Mouse (Mus musculus): ENCODE measurements around the gene Prpf8.
"Not testable (repeated sequence)": the region's sequence is repeated elsewhere in the genome, so short reads cannot be mapped to it uniquely, and the experiment has no call there.

The Prpf8 gene

DNA sequence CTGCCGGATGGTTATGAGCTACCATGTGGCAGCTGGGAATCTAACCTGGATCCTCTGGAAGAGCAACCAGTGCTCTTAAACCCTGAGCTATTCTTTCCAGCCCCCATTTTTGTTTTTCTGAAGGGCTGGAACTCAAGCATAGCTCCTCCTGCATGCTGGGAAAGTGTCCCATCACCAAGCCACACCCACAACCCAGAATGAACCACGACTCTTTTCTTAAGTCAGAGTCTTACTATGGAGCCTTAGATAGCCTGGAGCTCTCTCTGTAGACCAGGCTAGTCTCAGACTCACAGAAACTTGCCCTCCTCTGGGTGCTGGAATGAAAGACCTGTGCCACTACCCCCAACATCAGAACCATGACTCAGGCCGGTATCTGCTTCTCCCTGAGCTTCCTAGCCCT, 38.0 kb upstream of the Prpf8 start:
- H3K9me3 ChIP-seq (ENCODE audit: low read length): no peaks in the 10 kb centered on the region
- peaks cover 47% of the 10 kb centered on the region for H3K4me1 ChIP-seq (replicated peaks; ENCODE audit: low read depth, low read length)
- peaks cover 65% of the 10 kb centered on the region for H3K27me3 ChIP-seq (ENCODE audit: insufficient read depth, low read length)
- no peak overlapping the region for H3K4me3 ChIP-seq (replicated peaks; ENCODE audit: low read length)
- H3K36me3 ChIP-seq (ENCODE audit: insufficient read depth, low read length): peaks cover 58% of the 10 kb centered on the region
- TF ChIP-seq POU5F1 (IDR thresholded peaks at IDR 0.05; ENCODE audit: borderline replicate concordance, low read length) (no peak), NANOG (IDR thresholded peaks at IDR 0.05; ENCODE audit: borderline replicate concordance, low read length) (no peak), CTCF (conservative IDR thresholded peaks at IDR 0.05; ENCODE audit: low read length) (no peak)

DNA sequence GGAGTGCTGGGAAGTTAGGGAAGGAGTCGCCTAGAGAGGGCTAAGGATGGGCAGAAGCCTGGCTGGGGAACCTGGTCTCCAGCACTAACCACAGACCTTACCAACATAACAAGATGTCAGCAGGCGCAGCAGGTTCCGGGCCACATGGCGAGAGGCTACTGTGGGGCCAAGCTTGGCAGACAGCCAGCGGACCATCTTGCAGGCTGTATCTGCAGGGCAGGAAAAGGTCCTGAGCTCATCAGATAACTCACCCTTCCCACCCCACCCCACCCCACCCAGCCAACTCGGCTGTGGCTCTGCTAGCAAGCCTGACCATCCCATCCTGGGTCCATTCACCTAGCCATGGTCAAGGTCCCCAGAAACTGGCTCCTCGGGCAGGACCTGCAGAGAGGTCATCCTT, 36.9 kb upstream of the Prpf8 start:
- TF ChIP-seq NANOG (IDR thresholded peaks at IDR 0.05; ENCODE audit: borderline replicate concordance, low read length) (no peak), CTCF (conservative IDR thresholded peaks at IDR 0.05; ENCODE audit: low read length) (no peak)
- Histone ChIP-seq H3K4me1 (replicated peaks; ENCODE audit: low read depth, low read length) (peaks cover 45% of the 10 kb centered on the region), H3K27me3 (ENCODE audit: insufficient read depth, low read length) (peaks cover 63% of the 10 kb centered on the region), H3K4me3 (replicated peaks; ENCODE audit: low read length) (no peak overlapping the region), H3K36me3 (ENCODE audit: insufficient read depth, low read length) (peaks cover 58% of the 10 kb centered on the region), H3K9me3 (ENCODE audit: low read length) (no peaks in the 10 kb centered on the region)

DNA sequence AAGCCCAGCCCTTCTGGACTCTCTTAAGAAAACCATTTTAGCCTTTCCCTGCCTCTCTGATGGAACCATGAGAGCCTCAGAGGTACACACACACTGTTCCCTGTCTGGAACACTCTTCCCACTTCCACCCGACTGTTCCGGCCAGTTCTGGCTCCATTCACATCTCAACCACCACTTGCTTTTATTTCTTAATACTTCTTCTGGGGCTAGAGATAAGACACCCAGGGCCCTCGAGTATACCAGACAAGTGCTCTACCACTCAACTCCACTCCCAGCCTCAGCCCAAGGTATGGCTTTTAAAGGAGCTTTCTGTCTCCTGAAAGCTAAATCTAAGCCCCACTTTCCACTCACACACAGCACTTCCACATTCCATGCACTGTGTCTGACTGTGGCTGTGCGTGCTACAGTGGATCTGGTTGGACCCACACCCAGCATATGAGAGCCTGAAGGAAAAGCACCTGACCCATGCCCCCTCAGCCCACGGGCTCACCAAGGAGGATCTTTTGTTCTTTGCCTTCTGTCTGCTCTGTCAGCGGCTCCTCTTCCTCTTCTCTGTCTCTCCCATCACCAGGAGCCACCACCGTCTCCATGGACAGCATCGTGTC, 36.2 kb upstream of the Prpf8 start:
- H3K9me3 ChIP-seq (ENCODE audit: low read length): no peaks in the 10 kb centered on the region

DNA sequence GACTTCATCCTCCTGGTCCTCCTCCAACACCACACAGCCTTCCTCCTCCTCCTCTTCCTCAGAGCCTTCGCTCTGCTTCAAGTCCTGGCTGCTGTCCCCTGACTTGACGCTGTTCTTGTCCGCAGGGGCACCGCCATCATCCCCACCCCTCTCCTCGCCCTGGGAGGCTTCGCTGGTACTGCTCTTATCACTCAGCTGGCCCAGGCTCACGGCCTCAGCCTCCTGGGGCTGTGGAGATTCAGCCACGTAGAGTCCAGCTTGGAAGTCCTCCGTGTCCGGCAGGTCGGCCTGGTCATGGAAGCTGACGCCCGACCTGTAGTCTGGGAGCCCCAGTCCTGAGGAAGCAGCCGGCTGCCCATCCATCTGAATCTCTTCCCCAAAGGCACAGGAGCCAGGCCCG, 35.7 kb upstream of the Prpf8 start:
- Histone ChIP-seq H3K4me1 (replicated peaks; ENCODE audit: low read depth, low read length) (peaks cover 46% of the 10 kb centered on the region), H3K4me3 (replicated peaks; ENCODE audit: low read length) (no peak overlapping the region), H3K9me3 (ENCODE audit: low read length) (no peaks in the 10 kb centered on the region), H3K27me3 (ENCODE audit: insufficient read depth, low read length) (peaks cover 51% of the 10 kb centered on the region), H3K36me3 (ENCODE audit: insufficient read depth, low read length) (peaks cover 58% of the 10 kb centered on the region)
- no peak for TF ChIP-seq POU5F1 (IDR thresholded peaks at IDR 0.05; ENCODE audit: borderline replicate concordance, low read length)

More for the DNA sequence above, 36.2 kb upstream of the Prpf8 start:
- Histone ChIP-seq H3K36me3 (ENCODE audit: insufficient read depth, low read length) (peaks cover 58% of the 10 kb centered on the region), H3K4me3 (replicated peaks; ENCODE audit: low read length) (no peak overlapping the region), H3K27me3 (ENCODE audit: insufficient read depth, low read length) (peaks cover 56% of the 10 kb centered on the region), H3K4me1 (replicated peaks; ENCODE audit: low read depth, low read length) (peaks cover 46% of the 10 kb centered on the region)
- no peak for TF ChIP-seq POU5F1 (IDR thresholded peaks at IDR 0.05; ENCODE audit: borderline replicate concordance, low read length)
- no peak for TF ChIP-seq NANOG (IDR thresholded peaks at IDR 0.05; ENCODE audit: borderline replicate concordance, low read length)
- no peak for TF ChIP-seq CTCF (conservative IDR thresholded peaks at IDR 0.05; ENCODE audit: low read length)

DNA sequence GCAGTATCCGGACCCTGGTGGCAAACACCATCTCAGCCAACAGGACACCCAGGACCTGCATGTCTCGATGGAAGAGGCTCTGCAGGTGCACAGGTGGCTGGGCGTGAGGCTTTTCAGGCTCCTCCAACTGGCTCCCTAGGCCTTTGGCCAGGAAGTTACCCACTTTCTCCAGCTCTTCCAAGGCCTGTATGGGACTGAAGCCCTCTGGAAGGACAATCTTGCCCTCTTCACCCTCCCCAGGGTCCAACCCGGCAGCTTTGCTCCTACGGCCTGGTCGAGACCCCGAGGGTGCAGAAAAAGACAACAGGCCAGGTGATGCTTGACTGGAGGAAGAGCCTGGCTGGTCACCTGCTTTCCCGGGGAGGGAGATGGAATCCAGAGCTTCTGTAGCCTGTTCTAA, 34.5 kb upstream of the Prpf8 start:
- Histone ChIP-seq H3K36me3 (ENCODE audit: insufficient read depth, low read length) (peaks cover 54% of the 10 kb centered on the region), H3K4me1 (replicated peaks; ENCODE audit: low read depth, low read length) (peaks cover 49% of the 10 kb centered on the region), H3K9me3 (ENCODE audit: low read length) (no peaks in the 10 kb centered on the region), H3K27me3 (ENCODE audit: insufficient read depth, low read length) (peaks cover 43% of the 10 kb centered on the region), H3K4me3 (replicated peaks; ENCODE audit: low read length) (no peak overlapping the region)
- TF ChIP-seq POU5F1 (IDR thresholded peaks at IDR 0.05; ENCODE audit: borderline replicate concordance, low read length) (no peak), NANOG (IDR thresholded peaks at IDR 0.05; ENCODE audit: borderline replicate concordance, low read length) (no peak), CTCF (conservative IDR thresholded peaks at IDR 0.05; ENCODE audit: low read length) (no peak)

DNA sequence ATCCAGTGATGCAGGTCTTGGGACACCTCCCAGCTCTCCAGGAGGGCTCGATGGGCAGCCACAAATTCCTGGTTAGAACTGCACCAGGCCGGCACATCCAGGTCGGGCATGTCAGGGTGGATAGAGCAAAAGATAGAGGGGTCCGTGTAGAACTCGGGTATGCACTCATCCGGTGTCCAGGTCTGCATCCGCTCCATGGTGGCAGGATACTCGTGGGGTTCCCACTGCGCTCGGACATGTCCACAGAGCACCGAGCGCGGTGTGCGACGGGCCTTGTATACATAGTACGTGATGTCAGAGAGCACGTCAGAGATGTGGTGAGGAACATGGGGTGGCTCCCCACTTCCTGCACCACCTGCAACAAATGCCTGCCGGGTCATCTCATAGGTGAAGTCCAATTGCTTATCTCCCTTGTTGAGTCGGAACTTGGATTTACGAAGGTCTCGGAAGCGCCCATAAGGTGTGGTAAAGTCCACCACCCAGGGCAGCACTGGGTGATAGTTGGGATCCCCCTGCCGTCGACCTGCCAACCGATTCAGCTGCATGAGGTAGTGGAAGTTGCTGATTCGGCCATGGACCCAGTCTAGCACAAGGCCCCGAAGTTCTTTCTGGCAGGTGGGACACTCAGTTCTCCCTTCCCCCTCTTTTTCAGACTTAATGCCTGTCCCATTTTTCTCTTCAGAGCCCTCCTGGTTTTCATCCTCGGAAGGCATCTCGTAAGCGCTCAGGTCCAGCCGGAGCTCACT, 33.6 kb upstream of the Prpf8 start:
- peaks cover 45% of the 10 kb centered on the region for H3K36me3 ChIP-seq (ENCODE audit: insufficient read depth, low read length)
- no peaks in the 10 kb centered on the region for H3K9me3 ChIP-seq (ENCODE audit: low read length)
- peaks cover 57% of the 10 kb centered on the region for H3K4me1 ChIP-seq (replicated peaks; ENCODE audit: low read depth, low read length)
- peaks cover 42% of the 10 kb centered on the region for H3K27me3 ChIP-seq (ENCODE audit: insufficient read depth, low read length)
- H3K4me3 ChIP-seq (replicated peaks; ENCODE audit: low read length): peak overlapping the region; percentile 81; the same call in 1 of the 2 replicates
- TF ChIP-seq POU5F1 (IDR thresholded peaks at IDR 0.05; ENCODE audit: borderline replicate concordance, low read length) (no peak), NANOG (IDR thresholded peaks at IDR 0.05; ENCODE audit: borderline replicate concordance, low read length) (no peak), CTCF (conservative IDR thresholded peaks at IDR 0.05; ENCODE audit: low read length) (no peak)

DNA sequence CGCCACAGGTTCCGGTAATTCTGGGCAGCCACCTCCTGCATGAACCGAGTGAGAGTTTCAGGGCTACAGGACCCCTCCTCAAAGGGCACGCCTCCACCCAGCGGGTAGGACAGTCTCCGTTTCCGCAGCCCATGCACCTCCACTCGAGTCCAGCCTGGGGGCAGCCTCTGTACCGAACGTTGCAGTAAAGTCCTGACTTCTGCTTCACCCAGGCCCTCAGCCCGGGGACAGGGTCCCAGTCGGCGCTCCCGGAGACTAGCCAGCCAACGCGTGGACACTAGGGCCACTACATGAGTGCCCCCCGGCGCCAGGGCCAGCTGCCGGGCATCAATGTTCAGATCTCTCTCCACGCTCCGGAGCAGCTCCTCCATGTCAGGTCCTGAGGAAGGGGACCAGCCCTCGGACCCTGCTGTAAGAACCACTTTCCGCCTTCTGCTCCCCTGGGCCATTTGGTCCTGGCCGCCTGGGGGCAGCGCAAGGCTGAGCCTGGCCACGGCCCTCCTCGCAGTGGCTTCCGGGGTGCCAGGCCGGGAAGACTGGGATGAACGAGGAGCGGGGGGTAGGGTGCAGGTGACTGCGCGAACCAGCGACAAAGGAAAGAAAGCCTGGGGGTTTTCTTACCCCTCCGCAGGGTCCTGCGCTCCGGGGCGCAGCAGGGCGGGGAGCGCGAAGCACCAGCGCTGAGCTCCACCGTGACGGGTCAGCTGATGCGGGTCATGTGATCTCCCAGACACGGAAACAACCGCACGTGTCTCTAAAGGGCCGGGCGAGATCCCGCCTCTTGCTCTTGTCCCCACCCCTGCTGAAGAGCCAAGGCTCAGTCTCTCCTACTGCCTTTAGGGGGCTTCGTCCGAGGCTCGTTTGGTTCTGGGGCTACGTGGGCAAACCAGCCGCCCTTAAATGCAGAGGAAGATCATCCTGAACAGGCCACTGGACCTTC, 32.4 kb upstream of the Prpf8 start, which contains the start of gene Wdr81:
TSS of gene Wdr81 (minus strand) at position 727 of the 940 bp plus-strand sequence.
- H3K36me3 ChIP-seq (ENCODE audit: insufficient read depth, low read length): peaks cover 32% of the 10 kb centered on the region
- peak within 1 kb of the TSS; percentile 81 for H3K4me3 ChIP-seq (replicated peaks; ENCODE audit: low read length)
- TF ChIP-seq POU5F1 (IDR thresholded peaks at IDR 0.05; ENCODE audit: borderline replicate concordance, low read length): no peak
- 0 out of 2 replicates have a peak, but pooled peaks have one; percentile 9 for TF ChIP-seq CTCF (conservative IDR thresholded peaks at IDR 0.05; ENCODE audit: low read length)

DNA sequence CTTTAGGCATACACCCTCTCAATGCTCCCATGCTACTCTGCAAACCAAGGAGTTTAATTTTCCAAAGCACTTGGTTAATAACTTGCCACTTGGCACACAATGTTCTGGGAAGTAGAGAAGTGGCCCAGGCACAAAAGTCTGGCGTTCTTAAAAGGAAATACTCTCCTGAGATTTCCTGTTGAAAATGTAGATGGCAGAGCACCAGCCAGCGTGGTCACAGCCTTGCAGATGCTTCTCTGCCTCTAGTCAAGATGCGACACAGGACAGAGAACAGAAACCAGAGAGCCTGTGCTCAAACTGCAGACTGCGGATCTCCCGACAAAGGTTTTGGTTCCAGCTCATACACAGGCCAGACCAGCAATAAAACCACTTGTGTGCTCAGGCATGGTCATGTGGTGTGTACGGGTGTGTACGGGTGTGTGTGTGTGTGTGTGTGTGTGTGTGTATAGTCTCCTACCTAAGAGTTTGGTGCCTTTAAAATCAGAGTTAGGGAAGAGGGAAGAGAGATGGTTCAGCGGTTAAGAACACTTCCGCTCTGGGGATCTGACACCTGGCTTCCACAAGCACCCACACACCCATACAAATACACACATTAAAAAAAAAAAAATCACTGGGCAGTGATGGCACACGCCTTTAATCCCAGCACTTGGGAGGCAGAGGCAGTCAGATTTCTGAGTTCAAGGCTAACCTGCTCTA, 31.4 kb upstream of the Prpf8 start:
- peaks cover 38% of the 10 kb centered on the region for H3K27me3 ChIP-seq (ENCODE audit: insufficient read depth, low read length)

More for the DNA sequence above, 32.4 kb upstream of the Prpf8 start, which contains the start of gene Wdr81:
- Histone ChIP-seq H3K27me3 (ENCODE audit: insufficient read depth, low read length) (peaks cover 38% of the 10 kb centered on the region), H3K9me3 (ENCODE audit: low read length) (no peaks in the 10 kb centered on the region), H3K4me1 (replicated peaks; ENCODE audit: low read depth, low read length) (peaks cover 69% of the 10 kb centered on the region)

DNA sequence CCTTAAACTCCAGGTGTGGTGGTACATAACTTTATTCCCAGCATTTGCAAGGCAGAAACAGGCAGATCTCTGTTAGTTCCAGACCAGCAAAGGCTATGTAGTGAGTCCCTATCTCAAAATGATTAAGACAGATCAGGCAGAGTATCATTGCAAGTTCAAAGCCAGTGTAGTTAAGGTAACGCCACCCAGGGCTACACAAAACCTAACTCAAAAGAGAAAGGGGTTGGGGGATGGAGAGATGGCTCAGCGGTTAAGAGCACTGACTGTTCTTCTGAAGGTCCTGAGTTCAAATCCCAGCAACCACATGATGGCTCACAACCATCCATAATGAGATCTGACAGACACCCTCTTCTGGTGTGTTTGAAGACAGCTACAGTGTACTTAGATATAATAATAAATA, 30.6 kb upstream of the Prpf8 start:
- peaks cover 77% of the 10 kb centered on the region for H3K4me1 ChIP-seq (replicated peaks; ENCODE audit: low read depth, low read length)
- not testable (repeated sequence) for H3K4me3 ChIP-seq (replicated peaks; ENCODE audit: low read length); H3K9me3 ChIP-seq (ENCODE audit: low read length)
- peaks cover 32% of the 10 kb centered on the region for H3K27me3 ChIP-seq (ENCODE audit: insufficient read depth, low read length)
- peaks cover 21% of the 10 kb centered on the region for H3K36me3 ChIP-seq (ENCODE audit: insufficient read depth, low read length)

More for the DNA sequence above, 31.4 kb upstream of the Prpf8 start:
- H3K9me3 ChIP-seq (ENCODE audit: low read length): no peaks in the 10 kb centered on the region
- no peak for TF ChIP-seq POU5F1 (IDR thresholded peaks at IDR 0.05; ENCODE audit: borderline replicate concordance, low read length)
- TF ChIP-seq CTCF (conservative IDR thresholded peaks at IDR 0.05; ENCODE audit: low read length): no peak
- no peak for TF ChIP-seq NANOG (IDR thresholded peaks at IDR 0.05; ENCODE audit: borderline replicate concordance, low read length)
- peaks cover 28% of the 10 kb centered on the region for H3K36me3 ChIP-seq (ENCODE audit: insufficient read depth, low read length)
- H3K4me1 ChIP-seq (replicated peaks; ENCODE audit: low read depth, low read length): peaks cover 79% of the 10 kb centered on the region
- peak overlapping the region; percentile 81 for H3K4me3 ChIP-seq (replicated peaks; ENCODE audit: low read length)

Data from E14TG2a.4 (cell line).